Mouse (Mus musculus) liver, embryonic 16.5 days (tissue): ENCODE results near the gene Nfia. TPM values are rescaled to one million over a fixed set of nuclear protein-coding genes. Genes with fewer than 3 reads are reported as not detected.

ENCODE experiments used
- ATAC-seq: fragments of 200-750 bp; cut with Nextera tagmentation; 2 replicates; pipeline ENCODE4 v1.8.0; 2017; ENCODE audit warnings: low read depth, mild to moderate bottlenecking, moderate number of reproducible peaks, moderate library complexity
- H3K27ac ChIP-seq: fragments of 300-500 bp; sonication (generic); 2 replicates; pipeline ENCODE4 v1.5.1; 2014; ENCODE audit warnings: mild to moderate bottlenecking, low read length
- H3K27me3 ChIP-seq: fragments of 300-500 bp; sonication (generic); 2 replicates; pipeline ENCODE4 v1.6.1; 2014; ENCODE audit warnings: low read depth, low read length, mixed read lengths; ENCODE audit not compliant: control insufficient read depth, insufficient read depth
- H3K36me3 ChIP-seq: fragments of 300-500 bp; sonication (generic); 2 replicates; pipeline ENCODE4 v1.6.1; 2014; ENCODE audit warnings: mild to moderate bottlenecking; ENCODE audit not compliant: control insufficient read depth, insufficient read depth
- H3K4me1 ChIP-seq: fragments of 300-500 bp; sonication (generic); 2 replicates; pipeline ENCODE4 v1.6.1; 2014; ENCODE audit warnings: low read depth, low read length, mixed read lengths; ENCODE audit not compliant: control insufficient read depth
- H3K4me2 ChIP-seq: fragments of 300-500 bp; sonication (generic); 2 replicates; pipeline ENCODE4 v1.6.1; 2014; ENCODE audit warnings: low read depth, low read length, mixed read lengths
- H3K4me3 ChIP-seq: fragments of 300-500 bp; sonication (generic); 2 replicates; pipeline ENCODE4 v1.5.1; 2014; ENCODE audit warnings: low read depth, mild to moderate bottlenecking, low read length
- H3K9ac ChIP-seq: fragments of 300-500 bp; sonication (generic); 2 replicates; pipeline ENCODE4 v1.6.1; 2014; ENCODE audit warnings: low read depth, low read length
- H3K9me3 ChIP-seq: fragments of 300-500 bp; sonication (generic); replicated peaks from 2 replicates; pipeline ENCODE4 v1.6.1; 2016; ENCODE audit warnings: low read length; ENCODE audit not compliant: control insufficient read depth
- WGBS: fragments of 180-500 bp; shearing (Covaris S2); extraction: QIAGEN DNeasy Blood & Tissue Kit; methylation state at CpG from one replicate; pipeline ENCODE4 v1.1.7; 2014; ENCODE audit not compliant: insufficient replicate concordance; 5-methylcytosine and 5-hydroxymethylcytosine counted together
- polyA plus RNA-seq: library from polyadenylated mRNA; unstranded; fragments of >200 nt; fragmentation: Nextera tagmentation; extraction: Ambion mirVana; gene quantifications from 2 replicates; pipeline ENCODE4 v1.2.1, GENCODE M21; 2015

The Nfia gene
- polyA plus RNA-seq, 1 experiment from 2014 or later, result 5.7 TPM

- no peak overlapping the region for H3K4me2 ChIP-seq
- no peak overlapping the region for H3K27ac ChIP-seq
- ATAC-seq, result no peak
- peaks cover 4% of the 10 kb centered on the region for H3K4me1 ChIP-seq
- H3K4me3 ChIP-seq, result no peak overlapping the region
- no peak overlapping the region for H3K9ac ChIP-seq
- 81% methylated on average over 11 of the region's 11 CpGs for WGBS
- H3K9me3 ChIP-seq, result no peaks in the 10 kb centered on the region
- no peaks in the 10 kb centered on the region for H3K36me3 ChIP-seq
- no peaks in the 10 kb centered on the region for H3K27me3 ChIP-seq
Measured at GRCm38 (mm10) chr4:97912560-97912959, 140.0 kb downstream of the Nfia start.

- no peaks in the 10 kb centered on the region; the same call in 1 of the 2 replicates for H3K4me1 ChIP-seq
- no peak overlapping the region for H3K27ac ChIP-seq
- H3K36me3 ChIP-seq, result no peaks in the 10 kb centered on the region
- ATAC-seq, result no peak
- no peaks in the 10 kb centered on the region for H3K9me3 ChIP-seq
- no peaks in the 10 kb centered on the region for H3K27me3 ChIP-seq
- WGBS, result 69% methylated on average over 2 of the region's 2 CpGs
- H3K4me3 ChIP-seq, result no peak overlapping the region
- H3K4me2 ChIP-seq, result no peak overlapping the region
- H3K9ac ChIP-seq, result no peak overlapping the region
Measured at GRCm38 (mm10) chr4:97914348-97914747, 141.8 kb downstream of the Nfia start.

GRCm38 (mm10) chr4:97914761-97915160 lies 142.2 kb downstream of the Nfia start:
- Histone ChIP-seq H3K36me3 (no peaks in the 10 kb centered on the region), H3K9me3 (no peaks in the 10 kb centered on the region), H3K4me2 (no peak overlapping the region), H3K27ac (no peak overlapping the region), H3K27me3 (no peaks in the 10 kb centered on the region), H3K9ac (no peak overlapping the region), H3K4me3 (no peak overlapping the region), H3K4me1 (no peaks in the 10 kb centered on the region; the same call in 1 of the 2 replicates)
- WGBS, result 74% methylated on average over 5 of the region's 5 CpGs
- no peak for ATAC-seq

DNA sequence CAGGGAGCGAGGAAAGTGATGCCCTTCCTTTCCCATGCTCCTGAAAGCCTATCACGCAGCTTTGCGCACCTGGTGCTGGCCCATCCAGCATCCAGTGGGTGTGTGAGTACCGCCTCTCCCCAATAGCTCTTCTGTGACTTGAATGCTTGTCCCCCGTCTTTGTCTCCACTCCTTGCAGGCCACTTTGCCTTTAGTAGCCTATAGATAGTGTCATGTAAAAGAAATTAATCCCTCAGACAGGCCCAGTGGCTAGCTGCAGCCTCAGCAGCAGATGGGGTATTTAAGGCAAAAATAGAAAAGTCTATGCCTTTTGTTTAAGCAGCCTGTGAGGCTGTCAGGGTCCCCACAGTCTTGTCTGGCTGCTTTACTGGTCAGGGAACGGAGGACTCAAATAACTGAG lies 145.0 kb downstream of the Nfia start:
- WGBS, result 73% methylated on average over 6 of the region's 6 CpGs
- Histone ChIP-seq H3K4me2 (no peak overlapping the region), H3K4me3 (no peak overlapping the region), H3K36me3 (no peaks in the 10 kb centered on the region), H3K4me1 (no peaks in the 10 kb centered on the region; the same call in 1 of the 2 replicates), H3K9me3 (no peaks in the 10 kb centered on the region), H3K9ac (no peak overlapping the region), H3K27ac (no peak overlapping the region), H3K27me3 (no peaks in the 10 kb centered on the region)
- no peak for ATAC-seq

- Histone ChIP-seq H3K4me2 (no peak overlapping the region), H3K4me3 (no peak overlapping the region), H3K27ac (no peak overlapping the region), H3K9ac (no peak overlapping the region), H3K36me3 (no peaks in the 10 kb centered on the region), H3K27me3 (no peaks in the 10 kb centered on the region), H3K4me1 (no peaks in the 10 kb centered on the region; the same call in none of the 2 replicates), H3K9me3 (no peaks in the 10 kb centered on the region)
- no peak for ATAC-seq
- 47% methylated on average over 3 of the region's 3 CpGs for WGBS
Measured at GRCm38 (mm10) chr4:97918675-97919074, 146.1 kb downstream of the Nfia start.

GRCm38 (mm10) chr4:97919773-97920172 lies 147.2 kb downstream of the Nfia start:
- ATAC-seq, result no peak
- H3K4me3 ChIP-seq, result no peak overlapping the region
- H3K36me3 ChIP-seq, result no peaks in the 10 kb centered on the region
- H3K4me2 ChIP-seq, result no peak overlapping the region
- WGBS, result 71% methylated on average over 2 of the region's 2 CpGs
- no peak overlapping the region for H3K9ac ChIP-seq
- no peaks in the 10 kb centered on the region for H3K9me3 ChIP-seq
- no peaks in the 10 kb centered on the region for H3K27me3 ChIP-seq
- H3K27ac ChIP-seq, result no peak overlapping the region
- H3K4me1 ChIP-seq, result no peaks in the 10 kb centered on the region; the same call in none of the 2 replicates

- no peaks in the 10 kb centered on the region for H3K36me3 ChIP-seq
- no peaks in the 10 kb centered on the region; the same call in none of the 2 replicates for H3K4me1 ChIP-seq
- ATAC-seq, result no peak
- H3K4me3 ChIP-seq, result peak overlapping the region; percentile 20; the same call in 1 of the 2 replicates
- peak overlapping the region; percentile 36 for H3K4me2 ChIP-seq
- WGBS, result 46% methylated on average over 10 of the region's 10 CpGs
- no peak overlapping the region; the same call in 1 of the 2 replicates for H3K27ac ChIP-seq
- H3K9me3 ChIP-seq, result no peaks in the 10 kb centered on the region
- H3K9ac ChIP-seq, result no peak overlapping the region
- no peaks in the 10 kb centered on the region for H3K27me3 ChIP-seq
Measured at GRCm38 (mm10) chr4:97920287-97921079, 147.9 kb downstream of the Nfia start.

DNA sequence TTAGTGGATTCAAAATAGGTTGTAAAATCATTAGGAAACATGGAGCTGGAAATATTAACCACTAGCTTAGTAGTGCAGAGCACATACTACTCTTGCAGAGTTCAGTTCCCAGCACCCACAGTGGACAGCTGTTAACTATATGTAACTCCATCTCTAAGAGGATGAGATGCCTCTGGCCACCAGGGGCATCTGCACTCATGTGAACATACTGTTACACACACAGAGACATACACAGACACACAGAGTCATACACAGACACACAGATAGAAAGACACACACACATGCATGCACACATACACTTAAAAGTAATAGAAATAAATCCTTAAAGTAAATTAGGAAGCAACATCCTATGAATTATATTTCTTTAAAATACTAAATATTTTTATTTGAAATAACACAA lies 149.1 kb downstream of the Nfia start:
- ATAC-seq, result no peak
- H3K27ac ChIP-seq, result no peak overlapping the region
- no peak overlapping the region for H3K4me3 ChIP-seq
- H3K9ac ChIP-seq, result no peak overlapping the region
- H3K27me3 ChIP-seq, result no peaks in the 10 kb centered on the region
- H3K4me2 ChIP-seq, result no peak overlapping the region
- H3K4me1 ChIP-seq, result no peaks in the 10 kb centered on the region; the same call in none of the 2 replicates
- no peaks in the 10 kb centered on the region for H3K9me3 ChIP-seq
- no peaks in the 10 kb centered on the region for H3K36me3 ChIP-seq

DNA sequence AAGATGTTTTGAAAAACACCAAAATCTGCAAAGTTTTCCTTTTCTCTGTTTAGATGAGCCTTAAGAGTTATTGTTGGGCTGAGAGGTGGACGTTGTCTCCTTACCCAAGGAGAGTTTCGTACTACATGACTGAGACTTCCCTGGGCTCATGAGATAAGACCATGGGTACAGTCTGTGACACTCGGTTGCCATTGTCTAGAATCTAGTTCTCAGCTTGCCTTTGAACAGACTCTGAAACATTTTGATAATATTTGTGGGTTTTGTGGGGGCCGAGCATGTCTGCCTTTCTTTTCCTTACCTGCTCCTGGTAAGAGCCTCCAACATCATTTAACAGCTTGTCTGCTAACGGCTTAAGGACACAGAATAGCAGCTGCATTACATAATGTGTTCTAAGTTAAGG lies 150.7 kb downstream of the Nfia start:
- H3K4me1 ChIP-seq, result no peaks in the 10 kb centered on the region; the same call in none of the 2 replicates
- H3K36me3 ChIP-seq, result no peaks in the 10 kb centered on the region
- no peaks in the 10 kb centered on the region for H3K9me3 ChIP-seq
- no peak overlapping the region for H3K9ac ChIP-seq
- no peak overlapping the region for H3K4me3 ChIP-seq
- H3K27ac ChIP-seq, result peak overlapping the region; percentile 44
- 22% methylated on average over 5 of the region's 5 CpGs for WGBS
- H3K27me3 ChIP-seq, result no peaks in the 10 kb centered on the region
- H3K4me2 ChIP-seq, result no peak overlapping the region
- ATAC-seq, result peak; percentile 88
